Mouse (Mus musculus) layer of hippocampus, postnatal 36 days (tissue): ENCODE results near the gene Tnip3. TPM values are rescaled to one million over a fixed set of nuclear protein-coding genes. Genes with fewer than 3 reads are reported as not detected.

Experiments
- DNase-seq, 2 experiments: peaks; one replicate each; pipeline ENCODE4 v3.0.0; 2022
- total RNA-seq, 2 experiments: library from RNA; stranded (reverse); gene quantifications; 2 replicates each; pipeline ENCODE4 v1.2.3; 2021

Tnip3 gene
- not detected for total RNA-seq

DNA sequence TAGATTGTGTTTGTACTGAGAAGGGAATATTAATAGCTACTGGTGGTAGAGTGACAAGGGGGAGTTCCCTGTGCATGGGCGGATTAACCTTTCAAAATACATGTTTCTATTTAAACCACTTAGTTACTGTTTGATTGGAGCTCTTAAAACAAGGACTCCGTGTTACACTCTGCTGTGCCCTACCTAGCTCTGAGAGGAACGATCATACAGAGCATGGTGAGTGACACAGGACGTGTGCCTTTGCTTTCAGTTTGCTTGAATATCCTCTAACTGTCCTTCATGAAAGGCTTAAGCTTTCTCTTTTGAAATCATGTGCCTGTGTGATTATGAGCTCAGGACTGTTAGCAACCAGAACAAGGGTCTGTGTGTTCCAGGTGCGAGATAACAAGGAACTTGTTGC lies at the start of gene Tnip3:
Tnip3 (plus strand) TSS at position 122 of the 400 bp plus-strand sequence.
- no peak for DNase-seq

DNA sequence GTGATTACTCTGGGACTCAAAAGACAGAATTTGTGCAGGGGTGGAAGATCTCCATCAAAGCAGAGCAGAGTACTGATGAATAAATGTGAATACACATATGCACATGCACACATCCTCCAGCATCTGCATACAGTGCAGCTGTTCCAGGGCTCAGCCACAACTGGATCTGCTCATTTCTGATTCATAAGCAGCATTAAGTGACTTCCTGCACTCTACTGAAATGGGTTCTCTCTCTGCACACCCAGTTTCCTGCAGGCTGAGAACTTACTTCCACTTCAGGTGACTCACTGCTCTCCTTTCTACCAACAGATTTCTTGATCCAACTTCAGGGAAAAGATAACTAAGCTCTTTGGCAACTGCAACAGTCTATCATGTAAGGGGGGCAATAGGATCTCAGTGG lies 26.3 kb upstream of the Tnip3 start:
- no peak for DNase-seq

DNA sequence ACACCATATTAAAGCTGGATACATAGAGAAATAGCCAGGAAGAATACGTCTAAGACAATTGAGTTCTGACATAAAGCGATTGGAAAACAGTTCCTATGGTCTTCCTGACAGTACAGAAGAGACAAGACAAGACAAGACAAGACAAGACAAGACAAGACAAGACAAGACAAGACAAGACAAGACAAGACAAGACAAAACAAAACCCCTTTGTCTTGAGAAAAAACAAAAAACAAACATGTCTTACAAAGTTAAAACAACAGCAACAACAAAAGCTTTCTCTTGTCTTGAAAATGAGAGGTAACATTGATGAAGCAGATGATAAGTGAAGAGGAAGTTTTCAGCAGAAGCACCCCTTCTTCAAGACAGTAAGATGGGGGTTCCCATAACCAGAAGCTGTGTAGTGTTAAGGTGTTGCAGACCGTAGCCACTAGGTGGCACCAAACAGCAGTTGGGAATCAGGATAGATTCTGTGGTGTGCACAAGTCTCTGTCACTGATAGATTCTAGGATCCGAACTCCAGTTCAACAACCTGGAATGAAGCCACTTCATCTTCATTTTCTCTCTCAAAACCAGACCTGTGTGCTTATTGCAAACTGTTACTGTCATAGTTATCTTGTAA lies 15.0 kb upstream of the Tnip3 start:
- DNase-seq = peak; percentile 35 to 57

DNA sequence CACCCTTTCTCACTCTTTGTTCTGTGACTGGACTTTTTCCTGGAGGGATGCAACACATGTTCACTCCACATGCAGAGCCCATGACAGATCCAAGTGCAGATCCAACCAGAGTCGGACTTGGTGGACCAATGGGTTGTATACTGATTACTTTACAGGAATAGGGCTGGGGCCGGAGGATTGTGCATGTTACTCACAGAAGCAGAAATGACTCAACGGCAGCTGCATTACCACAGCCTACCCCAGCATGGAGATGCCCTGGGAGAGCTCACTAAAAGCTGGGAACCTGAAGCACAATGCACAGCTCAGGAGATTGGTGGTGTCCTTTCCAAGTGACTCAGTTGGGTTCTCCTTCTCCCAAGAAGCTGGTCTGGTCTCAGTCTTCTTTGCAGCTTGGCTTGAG lies 11.3 kb upstream of the Tnip3 start:
- DNase-seq = no peak

DNA sequence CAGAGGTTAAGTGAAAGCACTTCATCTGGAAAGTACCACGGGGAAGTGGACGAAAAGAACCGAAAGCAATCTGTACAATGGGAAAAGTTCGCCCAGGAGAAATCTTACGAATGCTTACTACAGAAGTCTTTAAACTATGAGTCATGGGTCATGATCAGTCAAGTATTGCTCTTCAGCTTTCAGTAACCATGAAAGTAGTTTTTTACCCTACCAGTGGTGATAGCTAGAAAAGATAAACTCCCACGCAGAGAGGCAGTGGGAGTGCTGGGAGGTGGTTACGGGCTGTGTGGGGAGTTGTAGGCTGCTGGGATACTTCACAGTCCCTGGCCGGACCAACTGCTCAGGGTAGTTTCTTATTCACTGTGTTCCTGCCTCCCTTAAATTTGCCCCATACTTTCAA lies 8.4 kb upstream of the Tnip3 start:
- DNase-seq = no peak

DNA sequence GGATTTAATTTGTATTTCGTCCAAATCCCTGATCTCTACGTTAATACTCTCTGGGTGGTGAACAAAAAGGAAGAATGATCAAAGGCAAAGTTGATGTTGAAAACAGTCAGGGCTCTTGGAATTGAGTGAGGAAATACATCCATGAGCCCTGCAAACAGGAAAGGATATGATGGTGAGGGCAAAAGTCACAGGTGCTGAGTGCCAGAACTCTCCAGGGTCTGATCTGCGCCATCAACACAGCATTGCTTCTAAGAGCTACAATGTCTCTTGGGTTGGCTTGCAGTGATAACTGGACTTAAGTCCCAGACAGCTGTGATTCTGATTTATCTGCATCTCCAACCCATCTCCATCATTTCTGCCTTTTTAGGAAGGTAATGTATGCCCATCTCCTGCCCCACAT lies 4.3 kb upstream of the Tnip3 start:
- no peak for DNase-seq

DNA sequence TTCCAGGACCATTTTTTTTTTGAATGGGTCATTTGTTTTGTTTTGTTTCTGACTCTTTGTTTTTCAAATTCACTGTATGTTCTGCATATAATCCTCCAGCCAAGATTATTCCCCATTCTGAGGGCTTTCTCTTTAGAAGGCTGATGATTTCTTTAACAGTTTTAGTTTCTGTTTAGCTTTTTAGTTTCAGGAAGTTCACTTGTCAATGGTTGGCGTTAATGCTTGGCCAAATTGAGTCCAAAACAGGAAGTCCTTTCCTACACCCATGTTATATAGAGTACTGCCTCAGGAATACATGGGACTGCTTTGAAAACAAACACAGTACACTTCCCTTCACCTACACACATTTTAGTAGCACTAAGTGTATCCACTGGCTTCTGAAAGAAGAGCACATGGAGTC lies 2.8 kb downstream of the Tnip3 start:
- DNase-seq = no peak

DNA sequence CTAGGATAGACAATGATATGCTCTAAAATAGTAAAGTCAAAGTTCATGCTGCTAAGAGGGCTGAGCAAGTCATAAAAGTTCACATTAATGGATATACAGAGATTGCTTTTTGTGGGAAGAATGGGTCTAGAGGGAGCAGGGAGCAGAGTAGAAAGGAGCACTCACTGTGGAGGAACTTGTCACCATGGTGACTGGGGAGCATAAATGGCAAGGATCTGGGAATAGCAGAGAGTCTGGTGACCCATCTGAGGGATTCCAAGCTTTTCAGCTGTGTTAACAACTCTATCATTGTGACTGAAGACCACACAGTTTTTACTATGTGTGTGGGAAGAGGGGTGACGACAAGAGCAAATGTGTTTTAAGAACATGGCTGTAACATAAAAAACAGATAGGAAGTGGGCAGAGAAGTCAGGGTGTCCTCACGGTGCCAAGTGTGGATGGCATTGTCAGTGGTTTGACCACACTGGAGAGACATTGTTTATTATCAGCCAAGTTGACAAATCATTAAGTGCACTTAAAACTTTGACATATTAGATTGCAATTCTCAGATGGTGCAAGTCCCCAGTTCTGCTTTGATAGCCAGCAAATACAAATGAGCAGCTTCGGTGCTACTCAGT lies 6.2 kb downstream of the Tnip3 start:
- no peak for DNase-seq

DNA sequence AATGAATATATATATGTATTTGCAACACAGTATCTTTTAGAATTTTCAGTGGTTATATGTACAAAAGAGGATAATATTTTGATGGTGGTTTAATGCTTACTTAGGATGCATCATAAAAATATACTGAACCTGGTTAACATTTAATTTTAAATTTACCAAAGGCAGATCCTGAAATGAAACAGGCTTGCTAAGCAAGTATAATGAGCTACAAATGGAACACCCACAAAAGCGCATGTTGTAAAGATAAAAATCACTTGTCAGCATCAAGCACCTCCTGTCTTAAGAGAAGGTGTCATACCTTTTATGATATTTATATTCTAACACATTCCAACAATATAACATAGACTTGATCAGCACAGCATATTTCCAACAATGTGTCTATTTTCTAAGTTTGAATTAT lies 8.6 kb downstream of the Tnip3 start:
- no peak for DNase-seq

DNA sequence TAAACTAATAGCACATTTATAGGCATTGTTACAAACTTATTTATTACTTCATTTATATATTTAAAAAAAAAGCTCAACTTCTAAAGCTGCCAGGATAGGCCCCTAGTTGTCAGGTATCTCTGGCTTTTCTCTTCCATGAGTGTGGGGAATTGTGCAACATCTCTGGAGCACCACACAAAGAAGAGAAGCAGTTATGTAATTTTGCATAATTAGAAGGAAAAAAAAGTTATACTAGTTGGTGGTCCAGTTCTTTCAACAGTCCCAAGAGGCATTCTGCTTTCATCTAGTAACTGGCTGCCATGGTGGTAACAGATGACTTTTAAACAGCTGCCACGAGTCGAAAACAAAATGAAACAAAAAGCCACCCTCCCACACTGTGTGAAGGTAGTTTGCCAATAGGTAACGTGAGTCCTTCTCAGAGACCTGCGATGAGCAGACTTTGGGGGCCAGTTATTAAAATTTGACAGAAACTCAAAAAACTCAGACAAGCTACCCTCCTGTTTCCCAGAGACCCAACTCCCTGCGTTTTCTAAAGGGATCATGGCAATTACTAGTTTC lies 12.3 kb downstream of the Tnip3 start:
- DNase-seq = no peak

DNA sequence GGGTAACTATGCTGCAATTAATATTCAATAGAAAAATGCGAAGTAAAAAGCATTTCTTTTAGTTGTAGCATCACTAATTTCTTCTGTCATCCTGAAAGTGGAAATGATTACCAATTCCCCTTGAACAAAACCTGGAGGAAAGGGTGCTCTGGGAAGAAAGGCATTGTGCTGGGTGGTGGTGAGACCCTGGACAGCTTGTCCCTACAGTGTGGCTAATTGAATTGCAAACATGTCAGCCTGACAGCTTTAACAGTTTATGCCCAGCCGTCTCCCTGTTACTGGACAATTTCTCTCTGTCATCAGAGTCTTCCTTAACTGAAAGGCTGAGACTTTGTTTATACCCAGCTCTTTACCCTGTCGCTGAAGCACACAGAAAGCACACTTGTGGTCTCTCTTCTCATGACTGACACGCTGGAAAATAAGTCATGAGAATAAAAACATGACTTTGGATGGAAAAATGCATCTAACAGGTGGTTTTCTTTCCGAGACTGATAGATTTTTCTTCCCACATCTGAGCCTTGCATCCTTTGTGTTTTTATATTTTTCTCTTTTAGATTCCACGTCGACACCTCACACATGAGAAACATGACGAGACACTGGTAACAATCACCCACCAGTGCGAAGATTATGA lies 13.0 kb downstream of the Tnip3 start:
- DNase-seq = no peak

DNA sequence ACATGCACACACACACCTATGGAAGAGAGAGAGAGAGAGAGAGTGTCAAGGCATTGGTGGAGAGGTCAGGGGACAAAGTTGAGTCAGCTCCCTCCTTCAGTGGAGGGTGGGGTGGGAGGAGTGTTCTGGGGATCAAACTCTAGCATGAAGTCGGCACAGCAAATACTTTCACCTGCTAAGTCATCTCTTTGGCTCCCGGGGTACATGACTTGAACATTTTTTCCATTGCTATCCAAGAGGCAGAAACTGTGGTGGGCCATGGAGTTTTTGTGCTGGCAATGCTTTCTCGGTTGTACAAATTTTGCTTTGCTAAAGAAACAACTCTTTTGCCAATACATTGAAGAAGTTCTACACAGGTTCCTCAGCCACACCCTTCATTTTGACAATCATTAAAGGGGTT lies 13.8 kb downstream of the Tnip3 start:
- DNase-seq = no peak

DNA sequence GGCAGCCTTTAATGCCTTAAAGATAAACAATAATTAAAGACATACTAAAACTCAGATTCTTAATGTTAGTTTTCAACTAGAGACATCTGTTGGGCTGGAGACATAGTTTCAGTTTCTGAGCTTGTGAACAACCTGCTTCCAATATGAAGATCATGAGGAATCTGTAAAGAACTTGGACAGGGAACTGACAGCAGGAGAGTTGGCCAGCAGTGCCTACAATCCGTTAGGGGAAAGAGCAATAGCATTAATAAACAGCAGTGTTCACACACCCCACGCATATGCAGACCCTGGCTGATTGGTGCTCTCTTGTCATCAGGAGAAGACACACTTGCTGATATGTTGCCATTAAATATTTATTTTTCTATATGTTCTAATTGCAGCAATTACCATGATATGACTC lies 15.0 kb downstream of the Tnip3 start:
- DNase-seq = no peak

DNA sequence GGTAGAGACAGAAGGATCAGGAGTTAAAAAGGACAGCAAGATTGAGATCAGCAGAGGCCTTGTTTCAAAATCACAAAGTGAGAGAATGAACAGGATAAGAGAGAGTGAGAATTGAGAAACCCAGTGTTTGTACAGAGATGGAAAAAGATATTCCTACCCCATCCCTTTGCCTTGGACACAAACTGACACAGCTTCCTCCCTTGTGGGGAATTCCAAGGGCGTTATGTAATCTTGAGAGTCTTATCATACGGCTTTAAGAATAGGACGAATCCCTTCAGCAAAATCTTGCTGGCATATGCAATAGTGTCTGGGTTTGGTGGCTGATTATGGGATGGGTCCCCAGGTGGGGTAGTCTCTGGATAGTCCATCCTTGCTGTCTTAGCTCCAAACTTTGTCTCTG lies 16.0 kb downstream of the Tnip3 start:
- no peak for DNase-seq

DNA sequence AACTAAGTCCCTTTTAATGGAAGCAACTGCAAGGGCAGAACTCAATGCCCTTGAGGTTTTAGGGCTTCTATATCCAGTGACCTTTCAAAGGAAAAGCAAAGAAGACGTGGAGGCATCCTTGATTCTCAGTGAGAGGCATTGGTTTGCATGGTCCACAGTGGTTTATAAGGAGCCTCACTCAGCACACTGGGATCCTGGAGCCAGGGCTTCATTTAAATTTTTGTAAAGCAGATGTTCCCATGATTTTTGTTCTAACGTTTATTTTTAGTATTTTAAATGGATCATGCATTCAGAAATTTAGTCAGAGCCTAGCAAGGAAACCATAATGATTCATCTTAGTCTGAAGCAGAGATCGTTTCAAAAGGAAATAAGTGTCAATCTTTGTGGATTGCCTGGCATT lies 17.3 kb downstream of the Tnip3 start:
- DNase-seq = no peak

DNA sequence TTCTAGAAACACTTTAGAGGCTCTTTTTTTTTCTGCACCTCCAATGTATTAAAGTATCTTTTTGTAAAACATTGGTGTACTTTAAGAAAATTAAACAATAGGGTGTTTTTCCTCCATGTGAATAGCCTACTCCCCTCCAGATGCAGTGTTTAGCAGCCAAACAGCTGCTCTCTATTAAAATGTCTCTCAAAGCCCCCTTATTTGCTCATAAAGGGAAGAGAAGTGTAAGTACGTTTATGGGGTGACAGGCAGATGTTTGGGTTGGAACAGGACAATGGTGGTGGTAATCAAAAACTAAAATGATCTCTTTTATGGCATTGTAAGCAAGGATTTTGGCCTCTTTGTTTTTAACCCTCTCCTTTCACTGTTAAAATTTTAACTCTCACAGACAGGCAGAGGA lies 17.8 kb downstream of the Tnip3 start:
- no peak for DNase-seq

DNA sequence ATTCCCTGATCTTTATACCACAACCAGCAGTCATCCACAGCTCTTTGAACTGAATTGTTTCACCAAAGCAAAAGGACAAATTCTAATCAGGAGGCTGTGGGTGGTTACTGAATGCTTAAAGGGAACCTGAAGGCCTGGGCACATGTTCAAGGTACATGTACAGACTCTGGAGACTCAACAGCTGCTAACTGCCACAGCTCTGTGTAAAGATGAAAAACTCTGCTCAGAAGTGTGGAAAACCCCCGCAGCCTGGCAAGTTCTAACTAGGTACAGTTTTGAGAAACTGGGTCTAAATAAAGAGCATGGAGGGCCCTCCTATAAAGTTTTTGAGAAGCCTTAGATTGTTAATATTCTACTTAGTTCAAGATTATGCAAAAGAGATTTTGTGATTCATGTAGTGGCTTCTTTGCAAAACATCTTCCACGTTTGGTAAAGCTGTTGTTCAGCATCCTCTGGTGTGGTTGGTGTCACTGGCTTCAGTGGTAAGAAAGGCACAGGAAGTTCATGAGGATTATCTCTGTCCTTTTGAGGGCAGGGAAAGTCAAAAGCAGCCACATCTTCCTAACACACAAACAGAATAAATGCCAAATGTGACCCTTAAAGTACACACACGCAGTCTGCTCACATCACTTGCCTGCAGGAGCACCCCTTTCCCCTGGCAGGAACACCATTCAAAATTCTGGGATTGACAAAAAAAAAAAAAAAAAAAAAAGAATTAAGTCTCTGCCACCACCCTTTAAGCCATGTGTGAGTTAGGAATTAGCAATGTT lies 39.0 kb downstream of the Tnip3 start:
- DNase-seq = no peak

DNA sequence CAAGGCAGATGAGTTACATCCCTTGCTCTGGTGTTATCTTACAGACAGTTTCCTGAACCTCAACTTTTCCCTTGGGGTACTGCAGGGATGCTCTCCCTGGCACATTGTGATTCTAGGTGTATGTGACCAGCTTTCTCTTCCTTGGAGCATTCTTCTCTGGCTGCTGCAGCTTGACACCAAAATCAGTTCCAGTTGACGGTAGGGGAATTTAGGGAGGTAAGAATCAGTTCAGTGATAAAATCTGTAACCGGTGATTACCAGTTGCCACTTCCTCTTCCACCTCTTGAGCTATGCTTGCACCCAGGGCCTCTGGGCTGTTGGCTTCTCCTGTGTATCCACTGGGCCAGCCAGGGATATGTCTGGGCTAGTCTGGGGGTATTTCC lies 39.5 kb downstream of the Tnip3 start:
- DNase-seq = no peak

DNA sequence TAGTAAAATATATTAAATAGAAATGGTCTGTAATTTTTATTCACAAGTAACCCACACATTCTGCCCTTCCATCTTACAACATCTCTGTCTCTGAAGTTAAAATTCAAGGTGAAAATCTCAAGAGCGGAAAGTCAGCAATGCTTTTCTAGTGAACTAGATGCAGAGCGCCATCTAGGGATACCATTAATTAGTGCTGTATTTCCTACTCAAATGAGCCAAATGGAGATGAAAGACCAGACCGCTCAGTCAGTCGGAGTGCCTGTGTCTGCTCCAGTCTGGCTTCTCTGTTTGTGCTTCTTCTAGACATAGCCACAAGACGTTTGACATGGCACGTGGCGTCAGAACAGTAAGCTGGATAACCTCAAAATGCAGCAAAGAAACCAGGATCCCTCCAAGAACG lies 44.6 kb downstream of the Tnip3 start:
- peak in 1 of 2 experiments; percentile 16 for DNase-seq

DNA sequence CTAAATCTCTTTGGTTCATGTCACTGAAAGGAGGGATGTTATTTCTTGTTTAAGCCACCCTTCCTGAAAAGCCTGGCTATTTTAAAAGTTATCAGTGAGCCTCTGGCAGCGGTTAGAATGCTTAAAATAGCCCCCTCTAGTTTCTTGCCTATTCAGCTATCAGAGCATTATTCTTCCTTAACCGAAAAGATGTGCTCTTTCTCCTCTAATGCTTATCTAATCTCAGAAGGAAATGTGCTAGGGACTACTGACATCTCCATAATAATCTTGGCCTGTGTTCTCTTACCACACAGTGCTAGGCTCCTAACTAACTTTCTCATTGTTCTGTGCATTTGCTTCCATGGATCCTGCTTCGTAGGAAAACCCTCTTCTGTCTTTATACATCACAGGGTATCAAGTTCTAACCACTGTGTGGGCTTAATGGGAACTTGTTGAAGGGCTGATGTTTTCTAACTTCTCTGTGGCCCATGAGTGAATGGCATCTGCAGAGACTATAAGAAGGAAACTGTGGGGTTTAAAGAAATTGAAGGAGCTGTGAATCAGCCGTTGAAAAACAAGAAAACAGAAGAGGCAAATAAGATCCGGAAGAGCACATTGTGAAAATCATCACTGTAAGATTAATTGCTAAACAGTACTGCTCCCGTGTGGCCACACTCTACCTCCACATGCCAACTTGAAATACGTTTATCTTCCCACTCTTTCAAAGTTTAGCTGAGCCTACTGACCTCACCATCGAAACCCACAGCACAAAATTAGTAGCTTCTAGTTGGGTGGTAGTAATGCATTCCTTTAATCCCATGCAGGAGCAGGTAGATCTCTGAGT lies 53.2 kb downstream of the Tnip3 start:
- DNase-seq = no peak

DNA sequence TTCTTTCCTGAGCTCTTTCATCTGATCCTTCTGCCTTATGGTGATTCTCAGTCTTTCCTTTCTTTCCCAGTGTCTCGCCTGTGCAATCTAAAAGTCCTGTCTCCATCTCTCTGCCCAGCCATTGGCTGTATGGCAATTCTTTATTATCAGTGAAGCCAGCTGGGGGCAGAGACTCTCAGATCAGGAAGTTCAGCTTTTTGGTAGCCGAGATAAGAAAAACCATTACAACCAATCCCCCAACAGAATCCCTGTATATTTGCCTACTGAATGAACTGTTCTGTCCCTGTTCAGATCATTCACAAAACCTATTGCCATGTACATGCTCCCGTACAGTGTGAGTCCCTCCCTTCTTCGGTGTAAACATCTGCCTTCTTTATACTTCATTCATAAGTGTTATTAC lies 57.9 kb downstream of the Tnip3 start:
- DNase-seq = no peak

DNA sequence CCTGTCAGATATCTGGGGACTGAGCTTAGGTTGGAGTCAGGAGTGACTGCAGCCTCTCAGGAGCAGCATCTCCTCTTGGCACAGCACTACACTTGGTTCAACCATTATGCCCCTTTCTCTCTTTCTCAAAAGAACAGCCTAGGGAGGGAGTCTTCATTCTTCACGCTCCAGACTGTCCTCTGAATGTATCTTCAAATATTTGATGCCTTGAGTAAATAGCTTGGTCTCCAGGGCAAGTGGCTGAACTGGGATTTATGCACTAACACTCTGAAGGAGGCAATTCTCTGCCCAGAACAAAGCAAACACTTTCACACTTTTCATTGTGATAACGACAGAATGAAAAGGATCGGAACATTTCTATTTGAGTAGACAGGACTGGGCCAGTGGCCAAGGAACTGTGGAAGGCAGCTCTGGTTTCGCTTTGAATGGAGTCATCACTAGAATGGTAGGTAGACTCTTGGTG lies 59.8 kb downstream of the Tnip3 start:
- DNase-seq = peak; percentile 38 to 56
